Mouse (Mus musculus) ES-Bruce4 (cell line): Measurements from ENCODE around the gene Sugt1.

Experiments used
- CTCF ChIP-seq: IDR thresholded peaks from one replicate; pipeline ENCODE4 v1.8.1; 2011; ENCODE audit warnings: low read depth, low read length
- EP300 ChIP-seq: IDR thresholded peaks from 2 replicates; pipeline ENCODE4 v1.6.1; 2011; ENCODE audit warnings: low read depth, low read length; ENCODE audit not compliant: insufficient read depth
- POLR2A ChIP-seq: IDR thresholded peaks from one replicate; pipeline ENCODE4 v1.8.1; 2011; ENCODE audit warnings: low read length; ENCODE audit not compliant: insufficient read depth

DNA sequence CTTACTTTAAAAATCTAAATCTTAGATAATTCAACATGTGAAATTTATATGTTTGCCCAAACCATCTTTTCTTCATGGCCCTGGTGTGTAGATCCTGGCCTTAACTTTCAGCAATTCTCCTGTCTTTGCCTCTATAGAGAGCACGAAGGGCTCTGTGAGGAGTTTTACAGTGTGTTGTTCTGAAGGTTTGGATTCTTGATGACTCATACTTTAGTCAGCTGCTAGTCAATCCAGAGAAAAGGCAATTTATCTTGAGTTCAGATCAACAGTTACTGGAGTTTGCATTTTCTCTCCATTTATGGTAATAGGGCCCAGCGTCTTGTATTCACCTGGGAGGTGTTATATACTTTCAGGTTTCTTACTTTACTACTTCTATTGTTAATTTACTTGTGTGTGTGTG is 35.6 kb upstream of the Sugt1 start:
- TF ChIP-seq POLR2A (no peak), CTCF (no peak), EP300 (no peak)
